Mouse (Mus musculus): ENCODE measurements around the gene Opn4. TPM values are rescaled to one million over a fixed set of nuclear protein-coding genes. Genes with fewer than 3 reads are reported as not detected.
A peak's percentile ranks its signal among the peaks of the same experiment; 100 is the strongest.

Gene Opn4
- total and polyA plus RNA-seq, 2 experiments from 2014 or later: 0.11 to 0.14 TPM

- ATAC-seq: no peak
- Histone ChIP-seq H3K36me3 (ENCODE audit: insufficient read depth) (no peaks in the 10 kb centered on the region), H3K9me3 (ENCODE audit: low read length) (no peaks in the 10 kb centered on the region), H3K4me1 (ENCODE audit: insufficient read depth) (no peaks in the 10 kb centered on the region), H3K4me2 (ENCODE audit: low read depth) (peak overlapping the region; percentile 26; the same call in 1 of the 2 replicates), H3K27ac (ENCODE audit: low read depth, low read length) (no peak overlapping the region), H3K9ac (no peak overlapping the region), H3K4me3 (ENCODE audit: low read depth, low read length) (no peak overlapping the region), H3K27me3 (ENCODE audit: insufficient read depth, low read length) (peaks cover 17% of the 10 kb centered on the region)
- no peak for TF ChIP-seq CTCF (IDR thresholded peaks at IDR 0.05; ENCODE audit: low read depth)
- WGBS: 12% methylated on average over 15 of the region's 15 CpGs
- DNase-seq: no peak
These were observed 14.6 kb upstream of the Opn4 start for GRCm38 (mm10) chr14:34614551-34614950.

GRCm38 (mm10) chr14:34613523-34613922 is 13.6 kb upstream of the Opn4 start:
- Histone ChIP-seq H3K9ac (no peak overlapping the region), H3K27me3 (ENCODE audit: insufficient read depth, low read length) (peaks cover 17% of the 10 kb centered on the region), H3K4me2 (ENCODE audit: low read depth) (no peak overlapping the region), H3K36me3 (ENCODE audit: insufficient read depth) (no peaks in the 10 kb centered on the region), H3K4me1 (ENCODE audit: insufficient read depth) (no peaks in the 10 kb centered on the region), H3K4me3 (ENCODE audit: low read depth, low read length) (no peak overlapping the region), H3K27ac (ENCODE audit: low read depth, low read length) (no peak overlapping the region), H3K9me3 (ENCODE audit: low read length) (no peaks in the 10 kb centered on the region)
- 51% methylated on average over 6 of the region's 6 CpGs for WGBS
- no peak for ATAC-seq
- no peak for TF ChIP-seq CTCF (IDR thresholded peaks at IDR 0.05; ENCODE audit: low read depth)
- DNase-seq: no peak

DNA sequence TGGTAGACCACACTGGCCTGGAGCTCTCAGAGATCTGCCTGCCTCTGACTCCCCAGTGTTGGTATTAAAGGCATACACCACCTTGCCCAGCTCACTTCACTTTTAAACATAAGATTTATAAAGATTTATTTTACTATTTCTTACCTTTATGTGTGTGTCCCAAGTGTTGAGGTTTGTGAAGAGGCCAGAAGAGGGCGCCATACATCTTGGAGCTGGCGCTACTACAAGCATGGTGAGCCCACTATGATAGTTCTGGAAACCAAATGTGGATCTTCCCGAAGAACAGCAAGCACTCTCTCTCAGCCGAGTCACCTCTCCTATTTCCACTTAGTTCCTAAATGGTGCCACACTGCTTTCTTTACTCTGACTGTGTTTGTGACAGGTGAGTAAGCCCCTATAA is 12.3 kb upstream of the Opn4 start:
- Histone ChIP-seq H3K4me1 (ENCODE audit: insufficient read depth) (no peaks in the 10 kb centered on the region), H3K9me3 (ENCODE audit: low read length) (no peaks in the 10 kb centered on the region), H3K36me3 (ENCODE audit: insufficient read depth) (no peaks in the 10 kb centered on the region), H3K27ac (ENCODE audit: low read depth, low read length) (no peak overlapping the region), H3K4me3 (ENCODE audit: low read depth, low read length) (no peak overlapping the region), H3K4me2 (ENCODE audit: low read depth) (no peak overlapping the region), H3K27me3 (ENCODE audit: insufficient read depth, low read length) (peaks cover 17% of the 10 kb centered on the region), H3K9ac (no peak overlapping the region)
- no peak for ATAC-seq
- peak; percentile 35 for DNase-seq
- peak; percentile 50 for TF ChIP-seq CTCF (IDR thresholded peaks at IDR 0.05; ENCODE audit: low read depth)
- WGBS: 40% methylated on average over 4 of the region's 4 CpGs

GRCm38 (mm10) chr14:34611591-34611990 is 11.6 kb upstream of the Opn4 start:
- DNase-seq: no peak
- H3K36me3 ChIP-seq (ENCODE audit: insufficient read depth): no peaks in the 10 kb centered on the region
- H3K4me1 ChIP-seq (ENCODE audit: insufficient read depth): no peaks in the 10 kb centered on the region
- ATAC-seq: no peak
- H3K9ac ChIP-seq: no peak overlapping the region
- no peaks in the 10 kb centered on the region for H3K9me3 ChIP-seq (ENCODE audit: low read length)
- TF ChIP-seq CTCF (IDR thresholded peaks at IDR 0.05; ENCODE audit: low read depth): no peak
- 81% methylated on average over 4 of the region's 4 CpGs for whole genome bisulfite sequencing
- H3K4me3 ChIP-seq (ENCODE audit: low read depth, low read length): no peak overlapping the region
- no peak overlapping the region for H3K4me2 ChIP-seq (ENCODE audit: low read depth)
- H3K27ac ChIP-seq (ENCODE audit: low read depth, low read length): no peak overlapping the region
- H3K27me3 ChIP-seq (ENCODE audit: insufficient read depth, low read length): peaks cover 17% of the 10 kb centered on the region

GRCm38 (mm10) chr14:34601910-34602309 is 2.0 kb upstream of the Opn4 start:
- no peak overlapping the region for H3K9ac ChIP-seq
- H3K4me1 ChIP-seq (ENCODE audit: insufficient read depth): no peaks in the 10 kb centered on the region
- DNase-seq (no peak), ATAC-seq (no peak)
- H3K27me3 ChIP-seq (ENCODE audit: insufficient read depth, low read length): no peaks in the 10 kb centered on the region
- 93% methylated on average over 7 of the region's 7 CpGs for WGBS
- no peak for TF ChIP-seq CTCF (IDR thresholded peaks at IDR 0.05; ENCODE audit: low read depth)
- no peaks in the 10 kb centered on the region for H3K36me3 ChIP-seq (ENCODE audit: insufficient read depth)
- no peaks in the 10 kb centered on the region for H3K9me3 ChIP-seq (ENCODE audit: low read length)
- no peak overlapping the region for H3K4me2 ChIP-seq (ENCODE audit: low read depth)
- no peak overlapping the region for H3K27ac ChIP-seq (ENCODE audit: low read depth, low read length)
- H3K4me3 ChIP-seq (ENCODE audit: low read depth, low read length): no peak overlapping the region

DNA sequence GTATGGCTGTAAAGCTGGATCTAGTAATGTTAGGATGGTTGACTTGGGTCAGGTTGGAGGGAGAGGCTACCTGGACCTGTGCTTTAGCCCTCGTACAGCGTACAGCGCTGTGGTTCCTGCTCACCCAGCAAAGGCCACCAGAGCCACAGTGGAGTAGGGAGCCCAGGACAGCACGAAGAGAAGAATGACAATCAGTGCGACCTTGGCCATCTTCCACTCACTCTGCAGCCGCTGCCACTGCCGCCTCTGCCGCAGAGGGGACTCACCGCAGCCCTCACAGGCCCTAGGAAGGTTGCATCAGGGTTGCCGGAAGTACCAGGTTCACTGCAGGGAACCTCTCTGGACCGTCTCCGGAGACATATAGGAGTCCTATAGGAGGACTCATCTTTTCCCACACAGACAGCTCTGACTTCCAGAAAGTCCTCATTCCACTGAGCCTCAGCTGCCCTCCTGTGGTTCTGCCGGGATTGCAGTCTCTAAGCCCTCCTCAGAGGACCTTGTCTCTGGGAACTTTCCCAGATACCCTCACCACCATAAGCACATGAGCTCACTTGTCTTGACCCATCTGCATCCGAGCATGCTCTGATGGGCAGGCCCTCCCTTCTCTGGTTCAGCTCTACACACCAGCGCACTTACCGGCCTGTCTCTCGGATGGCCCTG is 4.2 kb downstream of the Opn4 start:
- 88% methylated on average over 17 of the region's 17 CpGs for WGBS
- no peak overlapping the region for H3K4me2 ChIP-seq (ENCODE audit: low read depth)
- no peak for DNase-seq
- no peak for ATAC-seq
- TF ChIP-seq CTCF (IDR thresholded peaks at IDR 0.05; ENCODE audit: low read depth): peak; percentile 34
- no peaks in the 10 kb centered on the region for H3K9me3 ChIP-seq (ENCODE audit: low read length)
- H3K9ac ChIP-seq: no peak overlapping the region
- H3K27ac ChIP-seq (ENCODE audit: low read depth, low read length): no peak overlapping the region
- no peaks in the 10 kb centered on the region for H3K27me3 ChIP-seq (ENCODE audit: insufficient read depth, low read length)
- no peaks in the 10 kb centered on the region for H3K4me1 ChIP-seq (ENCODE audit: insufficient read depth)
- no peak overlapping the region for H3K4me3 ChIP-seq (ENCODE audit: low read depth, low read length)
- H3K36me3 ChIP-seq (ENCODE audit: insufficient read depth): no peaks in the 10 kb centered on the region

GRCm38 (mm10) chr14:34591741-34592535 is 8.0 kb downstream of the Opn4 start:
- no peaks in the 10 kb centered on the region for H3K36me3 ChIP-seq (ENCODE audit: insufficient read depth)
- WGBS: 74% methylated on average over 15 of the region's 15 CpGs
- no peak overlapping the region for H3K4me2 ChIP-seq (ENCODE audit: low read depth)
- no peaks in the 10 kb centered on the region for H3K4me1 ChIP-seq (ENCODE audit: insufficient read depth)
- DNase-seq (no peak), ATAC-seq (peak; percentile 30; the same call in 1 of the 2 replicates)
- H3K27me3 ChIP-seq (ENCODE audit: insufficient read depth, low read length): no peaks in the 10 kb centered on the region
- H3K4me3 ChIP-seq (ENCODE audit: low read depth, low read length): no peak overlapping the region
- TF ChIP-seq CTCF (IDR thresholded peaks at IDR 0.05; ENCODE audit: low read depth): no peak
- no peak overlapping the region for H3K9ac ChIP-seq
- no peaks in the 10 kb centered on the region for H3K9me3 ChIP-seq (ENCODE audit: low read length)
- H3K27ac ChIP-seq (ENCODE audit: low read depth, low read length): no peak overlapping the region

Data from forebrain, postnatal 0 days (tissue).